Mouse (Mus musculus): Measurements from ENCODE around the gene Ehd1. TPM values are rescaled to one million over a fixed set of nuclear protein-coding genes. Genes with fewer than 3 reads are reported as not detected.
"Not testable (repeated sequence)": the region's sequence is repeated elsewhere in the genome, so short reads cannot be mapped to it uniquely, and the experiment has no call there.

Gene Ehd1
- polyA plus RNA-seq, 1 experiment, result 96.3 TPM

DNA sequence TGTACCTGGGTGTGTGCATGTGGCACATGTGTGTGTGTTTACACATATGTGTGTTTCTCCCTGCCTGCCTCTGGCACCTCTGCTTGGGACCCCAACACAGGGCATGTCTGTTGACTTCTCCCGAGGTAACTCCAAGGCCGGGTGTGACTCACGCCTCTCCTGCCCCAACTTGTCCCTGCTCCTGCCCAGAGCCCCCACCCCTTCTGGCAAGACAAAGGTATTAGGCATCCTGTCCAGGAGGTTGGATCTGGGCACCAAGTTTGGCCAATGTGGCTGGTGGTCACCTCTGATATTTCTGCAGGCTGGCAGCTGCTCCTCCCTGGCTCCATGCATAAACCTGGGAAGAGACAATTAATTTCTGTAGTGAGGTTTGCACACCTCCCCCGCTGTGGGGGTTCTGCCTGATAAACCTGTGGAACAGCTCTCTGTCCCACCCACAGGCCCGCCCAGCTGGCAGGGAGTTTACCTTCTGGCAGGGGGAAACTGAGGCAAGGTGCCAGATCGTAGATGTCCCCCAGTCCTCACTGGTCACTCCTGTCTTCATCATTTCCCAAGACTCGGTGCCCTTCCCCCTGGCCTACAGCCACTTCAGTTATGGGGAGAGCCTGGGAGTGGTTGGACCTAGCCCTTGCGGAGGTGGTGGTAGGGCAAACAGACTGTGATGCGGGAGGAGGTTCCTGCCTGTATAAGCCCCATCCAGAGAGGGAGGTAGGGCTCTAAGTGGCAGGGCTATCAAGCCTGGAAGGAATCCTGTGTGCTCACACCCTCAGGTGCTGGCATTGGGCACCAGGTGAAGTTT lies 31.4 kb downstream of the Ehd1 start:
- Histone ChIP-seq H3K4me3 (ENCODE audit: insufficient read depth, low read length) (no peak overlapping the region), H3K27ac (ENCODE audit: insufficient read depth, low read depth, low read length) (no peak overlapping the region), H3K4me1 (ENCODE audit: control insufficient read depth, insufficient read depth, low read length) (peaks cover 15% of the 10 kb centered on the region)
- TF ChIP-seq CTCF (IDR thresholded peaks at IDR 0.05; ENCODE audit: low read depth, low read length), result no peak
- no peak for TF ChIP-seq POLR2A (IDR thresholded peaks at IDR 0.05; ENCODE audit: borderline replicate concordance, low read depth, low read length)

DNA sequence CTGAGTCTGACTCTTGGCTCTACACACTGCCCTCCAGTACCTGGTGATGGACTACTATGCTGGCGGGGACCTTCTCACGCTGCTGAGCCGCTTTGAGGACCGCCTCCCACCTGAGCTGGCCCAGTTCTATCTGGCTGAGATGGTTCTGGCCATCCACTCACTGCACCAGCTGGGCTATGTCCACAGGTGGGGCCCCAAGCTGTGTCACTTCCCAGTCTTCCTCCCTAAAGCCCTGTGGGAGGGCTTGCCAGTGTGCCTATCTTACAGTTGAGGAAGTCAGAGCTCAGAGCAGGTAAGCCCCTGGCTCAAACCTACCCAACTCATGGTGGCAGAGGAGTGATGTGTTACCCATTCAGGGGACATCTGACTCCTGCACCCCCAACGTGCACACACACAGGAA lies 33.7 kb downstream of the Ehd1 start:
- TF ChIP-seq POLR2A (IDR thresholded peaks at IDR 0.05; ENCODE audit: borderline replicate concordance, low read depth, low read length), result no peak
- no peak for TF ChIP-seq CTCF (IDR thresholded peaks at IDR 0.05; ENCODE audit: low read depth, low read length)
- Histone ChIP-seq H3K4me3 (ENCODE audit: insufficient read depth, low read length) (no peak overlapping the region), H3K27ac (ENCODE audit: insufficient read depth, low read depth, low read length) (no peak overlapping the region), H3K4me1 (ENCODE audit: control insufficient read depth, insufficient read depth, low read length) (peaks cover 3% of the 10 kb centered on the region; the same call in 1 of the 2 replicates)

DNA sequence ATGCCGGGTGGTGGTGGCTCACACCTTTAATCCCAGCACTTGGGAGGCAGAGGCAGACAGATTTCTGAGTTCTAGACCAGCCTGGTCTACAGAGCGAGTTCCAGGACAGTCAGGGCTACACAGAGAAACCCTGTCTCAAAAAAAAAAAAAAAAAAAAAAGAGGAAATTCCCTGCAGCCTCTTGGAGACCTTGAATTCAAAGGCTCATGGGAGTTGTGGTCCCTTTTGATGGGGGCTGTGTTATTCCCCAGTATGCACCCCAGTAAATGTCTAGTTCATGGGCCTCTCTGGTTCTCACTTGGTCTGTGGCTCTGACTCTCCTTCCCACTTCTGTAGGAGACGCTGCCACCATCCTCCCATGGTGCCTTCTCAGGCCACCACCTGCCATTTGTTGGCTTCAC lies 35.3 kb downstream of the Ehd1 start:
- H3K4me1 ChIP-seq (ENCODE audit: control insufficient read depth, insufficient read depth, low read length); H3K4me3 ChIP-seq (ENCODE audit: insufficient read depth, low read length); H3K27ac ChIP-seq (ENCODE audit: insufficient read depth, low read depth, low read length): not testable (repeated sequence)

DNA sequence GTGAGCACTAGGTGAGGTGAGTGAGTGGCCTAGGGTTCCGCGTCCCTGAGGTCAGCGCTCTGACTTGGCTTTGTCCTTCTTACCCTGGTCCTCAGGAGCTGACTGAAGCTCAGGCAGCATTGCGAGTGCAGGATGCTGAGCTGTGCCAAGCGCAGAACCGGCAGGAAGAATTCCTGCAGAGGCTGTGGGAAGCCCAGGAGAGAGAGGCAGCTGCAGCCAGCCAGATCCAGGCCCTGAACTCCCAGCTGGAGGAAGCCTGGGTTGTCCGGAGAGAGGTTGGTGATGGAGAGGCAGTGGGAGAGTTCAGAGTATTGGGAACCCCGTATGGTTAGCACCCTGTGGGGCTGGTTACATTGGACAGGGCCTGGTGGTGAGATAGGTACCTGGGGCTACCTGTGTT lies 37.3 kb downstream of the Ehd1 start:
- H3K4me1 ChIP-seq (ENCODE audit: control insufficient read depth, insufficient read depth, low read length), result no peaks in the 10 kb centered on the region
- no peak for TF ChIP-seq POLR2A (IDR thresholded peaks at IDR 0.05; ENCODE audit: borderline replicate concordance, low read depth, low read length)
- no peak overlapping the region for H3K4me3 ChIP-seq (ENCODE audit: insufficient read depth, low read length)
- H3K27ac ChIP-seq (ENCODE audit: insufficient read depth, low read depth, low read length), result no peak overlapping the region

DNA sequence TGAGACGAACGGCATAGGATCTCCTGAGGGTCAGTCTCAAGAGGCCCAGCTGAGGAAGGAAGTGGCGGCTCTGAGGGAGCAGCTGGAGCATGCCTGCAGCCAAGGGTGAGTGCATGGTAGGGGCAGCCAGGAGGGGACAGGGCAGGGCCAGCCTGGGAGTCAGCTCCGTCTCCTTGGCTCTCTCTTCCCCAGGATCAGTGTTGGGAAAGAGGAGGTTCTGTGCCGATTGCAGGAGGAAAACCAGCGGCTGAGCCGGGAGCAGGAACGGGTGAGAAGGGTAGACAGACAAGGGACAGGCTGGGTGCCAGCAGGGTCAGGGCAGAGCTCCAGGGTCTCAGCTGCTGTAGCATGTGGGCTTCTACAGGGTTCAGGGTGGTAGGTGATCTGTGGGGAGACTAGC lies 38.0 kb downstream of the Ehd1 start:
- no peak overlapping the region for H3K4me3 ChIP-seq (ENCODE audit: insufficient read depth, low read length)
- no peak for TF ChIP-seq CTCF (IDR thresholded peaks at IDR 0.05; ENCODE audit: low read depth, low read length)
- no peak for TF ChIP-seq POLR2A (IDR thresholded peaks at IDR 0.05; ENCODE audit: borderline replicate concordance, low read depth, low read length)
- no peak overlapping the region for H3K27ac ChIP-seq (ENCODE audit: insufficient read depth, low read depth, low read length)
- H3K4me1 ChIP-seq (ENCODE audit: control insufficient read depth, insufficient read depth, low read length), result no peaks in the 10 kb centered on the region

DNA sequence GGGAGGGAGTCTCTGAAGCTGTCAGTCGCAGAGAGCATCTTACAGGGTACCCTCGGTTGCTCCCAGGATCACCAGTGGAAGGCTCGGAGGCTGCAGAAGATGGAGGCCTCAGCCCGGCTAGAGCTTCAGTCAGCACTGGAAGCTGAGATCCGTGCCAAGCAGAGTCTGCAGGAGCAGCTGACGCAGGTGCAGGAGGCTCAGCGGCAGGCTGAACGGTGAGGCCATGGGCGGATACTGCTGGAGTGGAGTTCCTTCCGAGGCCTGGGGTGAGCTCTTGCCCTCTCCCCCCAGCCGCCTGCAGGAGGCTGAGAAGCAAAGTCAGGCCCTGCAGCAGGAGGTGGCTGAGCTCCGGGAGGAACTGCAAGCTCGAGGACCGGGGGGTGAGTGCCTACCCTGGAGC lies 39.0 kb downstream of the Ehd1 start:
- H3K4me3 ChIP-seq (ENCODE audit: insufficient read depth, low read length), result no peak overlapping the region
- no peak for TF ChIP-seq POLR2A (IDR thresholded peaks at IDR 0.05; ENCODE audit: borderline replicate concordance, low read depth, low read length)
- TF ChIP-seq CTCF (IDR thresholded peaks at IDR 0.05; ENCODE audit: low read depth, low read length), result no peak

DNA sequence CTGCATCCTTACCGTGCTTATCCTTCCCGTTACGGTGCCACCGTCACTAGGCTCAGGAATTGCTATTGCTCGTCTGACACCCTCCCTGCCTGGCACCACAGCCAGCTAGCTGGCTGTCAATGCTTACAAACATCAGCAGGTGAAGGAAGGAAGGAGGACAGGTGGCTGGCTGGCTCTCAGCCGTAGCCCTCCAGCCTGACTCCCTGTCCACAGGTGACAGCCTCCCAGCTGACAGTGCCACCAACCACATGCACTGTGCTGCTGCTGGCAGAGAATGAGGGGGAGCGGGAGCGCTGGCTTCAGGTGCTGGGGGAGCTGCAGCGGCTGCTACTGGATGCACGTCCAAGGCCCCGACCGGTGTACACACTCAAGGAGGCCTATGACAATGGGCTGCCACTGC lies 41.6 kb downstream of the Ehd1 start:
- Histone ChIP-seq H3K4me3 (ENCODE audit: insufficient read depth, low read length) (no peak overlapping the region), H3K27ac (ENCODE audit: insufficient read depth, low read depth, low read length) (no peak overlapping the region), H3K4me1 (ENCODE audit: control insufficient read depth, insufficient read depth, low read length) (no peaks in the 10 kb centered on the region)
- TF ChIP-seq CTCF (IDR thresholded peaks at IDR 0.05; ENCODE audit: low read depth, low read length), result no peak

More for the DNA sequence above, 39.0 kb downstream of the Ehd1 start:
- no peak overlapping the region for H3K27ac ChIP-seq (ENCODE audit: insufficient read depth, low read depth, low read length)
- no peaks in the 10 kb centered on the region for H3K4me1 ChIP-seq (ENCODE audit: control insufficient read depth, insufficient read depth, low read length)

DNA sequence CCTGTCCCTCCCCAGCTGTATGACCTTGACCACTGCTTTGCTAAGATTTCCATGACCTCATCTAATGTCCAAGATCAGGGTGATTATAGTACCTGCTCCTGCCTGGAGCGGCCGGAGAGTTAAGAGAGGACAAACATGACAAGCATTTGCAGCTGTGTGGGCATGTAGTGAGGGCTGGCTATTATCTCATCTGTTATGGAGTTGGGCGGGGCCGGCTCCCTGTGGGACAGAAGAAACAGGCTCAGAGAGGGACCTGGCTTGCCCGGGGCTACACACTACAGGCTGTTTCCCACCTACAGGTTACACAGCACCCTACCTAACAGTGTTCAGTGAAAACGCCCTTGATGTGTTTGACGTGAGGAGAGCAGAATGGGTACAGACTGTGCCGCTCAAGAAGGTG lies 44.8 kb downstream of the Ehd1 start:
- TF ChIP-seq CTCF (IDR thresholded peaks at IDR 0.05; ENCODE audit: low read depth, low read length) (no peak), POLR2A (IDR thresholded peaks at IDR 0.05; ENCODE audit: borderline replicate concordance, low read depth, low read length) (no peak)
- H3K27ac ChIP-seq (ENCODE audit: insufficient read depth, low read depth, low read length), result no peak overlapping the region
- H3K4me3 ChIP-seq (ENCODE audit: insufficient read depth, low read length), result no peak overlapping the region
- H3K4me1 ChIP-seq (ENCODE audit: control insufficient read depth, insufficient read depth, low read length), result no peaks in the 10 kb centered on the region

DNA sequence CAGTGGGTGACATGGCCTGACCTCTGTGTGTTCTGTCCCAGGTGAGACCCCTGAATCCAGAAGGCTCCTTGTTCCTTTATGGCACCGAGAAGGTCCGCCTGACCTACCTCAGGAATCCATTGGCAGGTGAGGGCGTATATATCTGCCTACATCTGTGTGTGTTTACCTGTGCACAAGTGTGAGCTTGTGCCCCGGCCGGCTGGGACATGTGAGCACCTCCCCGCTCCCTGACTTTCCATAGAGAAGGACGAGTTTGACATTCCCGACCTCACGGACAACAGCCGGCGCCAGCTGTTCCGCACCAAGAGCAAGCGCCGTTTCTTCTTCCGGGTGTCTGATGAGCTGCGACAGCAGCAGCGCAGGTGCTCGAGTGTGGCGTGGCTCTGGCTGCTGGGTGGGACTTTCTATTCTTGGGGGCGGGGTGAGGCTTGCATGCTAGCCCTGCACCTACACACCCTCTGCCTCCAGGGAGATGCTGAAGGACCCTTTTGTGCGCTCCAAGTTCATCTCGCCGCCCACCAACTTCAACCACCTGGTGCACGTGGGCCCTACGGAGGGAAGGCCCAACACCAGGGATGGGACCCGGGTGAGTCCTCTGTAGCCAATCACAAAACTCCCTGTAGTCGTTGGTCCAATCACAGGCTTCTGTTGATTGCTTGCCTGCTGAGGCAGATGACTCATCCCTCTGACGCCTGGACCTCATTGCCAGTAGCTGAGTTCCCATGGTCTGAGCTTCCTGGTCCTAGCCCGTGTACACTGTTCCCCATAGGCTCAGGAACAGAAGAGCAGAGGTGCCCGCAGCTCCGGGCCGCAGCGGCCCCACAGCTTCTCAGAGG lies 45.5 kb downstream of the Ehd1 start:
- no peak for TF ChIP-seq POLR2A (IDR thresholded peaks at IDR 0.05; ENCODE audit: borderline replicate concordance, low read depth, low read length)
- TF ChIP-seq CTCF (IDR thresholded peaks at IDR 0.05; ENCODE audit: low read depth, low read length), result no peak
- H3K4me3 ChIP-seq (ENCODE audit: insufficient read depth, low read length), result no peak overlapping the region
- no peaks in the 10 kb centered on the region for H3K4me1 ChIP-seq (ENCODE audit: control insufficient read depth, insufficient read depth, low read length)
- no peak overlapping the region for H3K27ac ChIP-seq (ENCODE audit: insufficient read depth, low read depth, low read length)

DNA sequence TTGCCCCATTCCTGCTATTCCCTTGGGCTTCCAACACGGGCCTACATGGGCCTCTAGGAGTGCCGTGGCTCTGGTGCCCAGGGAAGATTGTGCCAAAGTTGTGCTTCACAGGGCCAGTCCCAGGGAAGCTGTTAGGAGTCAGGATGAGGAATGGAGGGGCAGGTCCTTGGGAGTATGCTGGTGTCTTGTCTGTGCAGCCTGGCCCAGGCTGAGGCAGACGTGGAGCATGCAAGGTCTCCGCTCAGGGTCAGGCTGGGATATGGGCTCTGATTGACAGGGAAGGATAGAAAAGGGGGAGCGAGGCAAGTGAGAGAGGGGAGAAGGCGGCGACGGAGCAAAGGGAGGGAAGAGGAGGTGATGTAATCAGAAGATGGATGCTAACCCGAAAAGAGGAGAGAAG lies 48.2 kb downstream of the Ehd1 start:
- Histone ChIP-seq H3K4me3 (ENCODE audit: insufficient read depth, low read length) (no peak overlapping the region), H3K4me1 (ENCODE audit: control insufficient read depth, insufficient read depth, low read length) (no peaks in the 10 kb centered on the region), H3K27ac (ENCODE audit: insufficient read depth, low read depth, low read length) (no peak overlapping the region)
- TF ChIP-seq POLR2A (IDR thresholded peaks at IDR 0.05; ENCODE audit: borderline replicate concordance, low read depth, low read length) (no peak), CTCF (IDR thresholded peaks at IDR 0.05; ENCODE audit: low read depth, low read length) (no peak)

Data from bone marrow macrophage, adult 2 months (primary cell).